Mouse (Mus musculus) kidney, embryonic 14.5 days (tissue): Measurements from ENCODE around the gene Psmd8. TPM values are rescaled to one million over a fixed set of nuclear protein-coding genes. Genes with fewer than 3 reads are reported as not detected.

Experiments used
- ATAC-seq: fragments of 200-750 bp; cut with Nextera tagmentation; 2 replicates; pipeline ENCODE4 v1.8.0; 2017; ENCODE audit warnings: moderate number of reproducible peaks, mild to moderate bottlenecking, moderate TSS enrichment, moderate library complexity; ENCODE audit not compliant: low FRiP score, low TSS enrichment
- H3K27ac ChIP-seq: fragments of 300-500 bp; sonication (generic); 2 replicates; pipeline ENCODE4 v1.5.1; 2014; ENCODE audit warnings: low read depth, mild to moderate bottlenecking, low read length, moderate library complexity, mixed read lengths
- H3K27me3 ChIP-seq: fragments of 300-500 bp; sonication (generic); 2 replicates; pipeline ENCODE4 v1.6.1; 2014; ENCODE audit warnings: mild to moderate bottlenecking, low read length; ENCODE audit not compliant: control insufficient read depth, insufficient read depth
- H3K36me3 ChIP-seq: fragments of 300-500 bp; sonication (generic); 2 replicates; pipeline ENCODE4 v1.6.1; 2014; ENCODE audit warnings: low read length, mixed read lengths; ENCODE audit not compliant: control insufficient read depth, insufficient read depth
- H3K4me1 ChIP-seq: fragments of 300-500 bp; sonication (generic); 2 replicates; pipeline ENCODE4 v1.6.1; 2014; ENCODE audit warnings: low read length, mixed read lengths; ENCODE audit not compliant: control insufficient read depth, insufficient read depth
- H3K4me2 ChIP-seq: fragments of 300-500 bp; sonication (generic); replicated peaks from 2 replicates; pipeline ENCODE4 v1.6.1; 2014; ENCODE audit warnings: low read depth, mild to moderate bottlenecking, low read length
- H3K4me3 ChIP-seq: fragments of 300-500 bp; sonication (generic); 2 replicates; pipeline ENCODE4 v1.5.1; 2014; ENCODE audit warnings: mild to moderate bottlenecking, low read length
- H3K9ac ChIP-seq: fragments of 300-500 bp; sonication (generic); 2 replicates; pipeline ENCODE4 v1.6.1; 2014; ENCODE audit warnings: low read depth, mild to moderate bottlenecking, low read length, moderate library complexity
- H3K9me3 ChIP-seq: fragments of 300-500 bp; sonication (generic); 2 replicates; pipeline ENCODE4 v1.6.1; 2016; ENCODE audit warnings: low read length; ENCODE audit not compliant: control insufficient read depth
- WGBS: fragments of 180-500 bp; shearing (Covaris S2); extraction: QIAGEN DNeasy Blood & Tissue Kit; methylation state at CpG from one replicate; pipeline ENCODE4 v1.1.7; 2014; 5-methylcytosine and 5-hydroxymethylcytosine counted together
- polyA plus RNA-seq: library from polyadenylated mRNA; unstranded; fragments of >200 nt; fragmentation: Nextera tagmentation; extraction: Ambion mirVana; gene quantifications from 2 replicates; pipeline ENCODE4 v1.2.1, GENCODE M21; 2014

Gene Psmd8
- polyA plus RNA-seq, 1 experiment from 2014 or later: 283 TPM

GRCm38 (mm10) chr7:29126173-29126915 is 54.2 kb downstream of the Psmd8 start:
- Histone ChIP-seq H3K9me3 (no peaks in the 10 kb centered on the region), H3K36me3 (no peaks in the 10 kb centered on the region), H3K27me3 (no peaks in the 10 kb centered on the region), H3K4me1 (peaks cover 18% of the 10 kb centered on the region; the same call in 1 of the 2 replicates), H3K9ac (no peak overlapping the region), H3K27ac (no peak overlapping the region), H3K4me2 (no peak overlapping the region), H3K4me3 (no peak overlapping the region)
- ATAC-seq: no peak
- WGBS: 9% methylated on average over 7 of the region's 7 CpGs

GRCm38 (mm10) chr7:29124970-29125369 is 55.5 kb downstream of the Psmd8 start, which contains the start of gene Ryr1:
Gene Ryr1, minus strand, starts transcription at chr7:29125179.
- Histone ChIP-seq H3K27ac (no peak within 1 kb of the TSS), H3K36me3 (no peaks in the 10 kb centered on the region), H3K4me2 (peak within 1 kb of the TSS; percentile 87), H3K9ac (peak within 1 kb of the TSS; percentile 63; the same call in 1 of the 2 replicates), H3K4me1 (peaks cover 18% of the 10 kb centered on the region; the same call in 1 of the 2 replicates), H3K9me3 (no peaks in the 10 kb centered on the region), H3K4me3 (peak within 1 kb of the TSS; percentile 44), H3K27me3 (no peaks in the 10 kb centered on the region)
- peak; percentile 84 for ATAC-seq
- WGBS: under 1% methylated on average over 16 of the region's 16 CpGs

Other genes starting within 250 kb of the Psmd8 start
- gene Actn4, start 218.4 kb downstream of the Psmd8 start, polyA plus RNA-seq: 176 and 239 TPM in 2 replicates
- gene Eif3k, start 198.8 kb downstream of the Psmd8 start, polyA plus RNA-seq: 458 and 497 TPM in 2 replicates
- gene Map4k1, start 198.7 kb downstream of the Psmd8 start, polyA plus RNA-seq: 9.8 and 12.6 TPM in 2 replicates
- gene Ryr1, start 55.5 kb downstream of the Psmd8 start, polyA plus RNA-seq: 1.1 TPM in 2 replicates
- gene Rasgrp4, start 45.9 kb downstream of the Psmd8 start, polyA plus RNA-seq: 0.68 and 1.1 TPM in 2 replicates
- 12.2 and 13.9 TPM in 2 replicates for gene Fam98c, start 24.5 kb downstream of the Psmd8 start, polyA plus RNA-seq
- 0.47 and 0.91 TPM in 2 replicates for gene Ggn, start 10.5 kb downstream of the Psmd8 start, polyA plus RNA-seq
- gene Spred3, start 10.3 kb downstream of the Psmd8 start, polyA plus RNA-seq: 6.0 and 6.4 TPM in 2 replicates
- gene Catsperg1, start 33.3 kb upstream of the Psmd8 start, polyA plus RNA-seq: 0.61 and 0.97 TPM in 2 replicates
- gene Kcnk6, start 51.8 kb upstream of the Psmd8 start, polyA plus RNA-seq: 0.62 and 1.0 TPM in 2 replicates
- 120 and 132 TPM in 2 replicates for gene Yif1b, start 57.6 kb upstream of the Psmd8 start, polyA plus RNA-seq
- 5.2 and 8.3 TPM in 2 replicates for gene 2200002D01Rik, start 67.8 kb upstream of the Psmd8 start, polyA plus RNA-seq
- gene Spint2, start 101.2 kb upstream of the Psmd8 start, polyA plus RNA-seq: 198 and 239 TPM in 2 replicates
- gene Ppp1r14a, start 108.6 kb upstream of the Psmd8 start, polyA plus RNA-seq: 19.3 and 27.7 TPM in 2 replicates
- 4.5 and 5.5 TPM in 2 replicates for gene Dpf1, start 123.2 kb upstream of the Psmd8 start, polyA plus RNA-seq